Mouse (Mus musculus) B cell, adult 2 months (primary cell): ENCODE measurements around the gene Lrrc3c.
"Not testable (repeated sequence)": the region's sequence is repeated elsewhere in the genome, so short reads cannot be mapped to it uniquely, and the experiment has no call there.

Source experiments
- DNase-seq, 2 experiments: peaks; one replicate each; pipeline ENCODE4 v3.0.0; 2022

The Lrrc3c gene

DNA sequence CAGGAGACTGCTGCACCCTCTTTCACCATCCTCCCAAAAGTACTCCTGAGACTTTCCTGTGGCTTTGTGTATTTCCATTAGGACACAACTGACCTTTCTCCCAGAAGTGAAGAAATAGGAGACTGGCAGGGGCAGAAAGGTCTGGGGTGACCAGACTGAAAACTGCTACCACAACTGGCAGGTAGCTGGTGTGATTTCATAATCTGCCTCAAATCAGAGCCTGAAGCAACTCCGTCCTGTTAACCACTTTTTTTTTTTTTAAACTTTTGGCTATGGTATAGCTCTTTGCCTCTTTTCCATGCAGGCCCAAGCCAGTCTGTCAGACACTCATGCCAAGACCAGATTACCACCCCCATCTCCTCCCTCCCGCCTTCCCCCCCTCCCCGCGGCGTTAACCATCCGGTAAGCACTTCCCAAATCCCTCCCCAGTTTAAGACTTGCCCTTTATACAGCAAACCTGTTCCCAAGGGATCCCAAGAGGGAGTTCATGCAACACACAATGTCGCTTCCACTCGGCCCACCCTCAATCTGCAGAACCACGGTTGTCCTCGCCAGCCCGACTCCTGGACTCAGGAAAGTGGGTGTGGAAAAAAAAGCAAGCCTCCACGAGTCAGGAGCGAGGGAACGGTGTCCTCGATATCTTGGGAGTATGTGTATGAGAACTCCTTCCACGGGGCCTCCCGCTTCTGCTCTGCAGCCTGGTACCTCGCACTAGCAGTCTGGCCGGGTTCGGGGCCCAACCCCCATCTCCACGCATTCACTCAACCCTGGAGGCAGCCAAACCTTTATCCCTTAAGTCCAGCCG is 11.8 kb upstream of the Lrrc3c start:
- DNase-seq: no peak

DNA sequence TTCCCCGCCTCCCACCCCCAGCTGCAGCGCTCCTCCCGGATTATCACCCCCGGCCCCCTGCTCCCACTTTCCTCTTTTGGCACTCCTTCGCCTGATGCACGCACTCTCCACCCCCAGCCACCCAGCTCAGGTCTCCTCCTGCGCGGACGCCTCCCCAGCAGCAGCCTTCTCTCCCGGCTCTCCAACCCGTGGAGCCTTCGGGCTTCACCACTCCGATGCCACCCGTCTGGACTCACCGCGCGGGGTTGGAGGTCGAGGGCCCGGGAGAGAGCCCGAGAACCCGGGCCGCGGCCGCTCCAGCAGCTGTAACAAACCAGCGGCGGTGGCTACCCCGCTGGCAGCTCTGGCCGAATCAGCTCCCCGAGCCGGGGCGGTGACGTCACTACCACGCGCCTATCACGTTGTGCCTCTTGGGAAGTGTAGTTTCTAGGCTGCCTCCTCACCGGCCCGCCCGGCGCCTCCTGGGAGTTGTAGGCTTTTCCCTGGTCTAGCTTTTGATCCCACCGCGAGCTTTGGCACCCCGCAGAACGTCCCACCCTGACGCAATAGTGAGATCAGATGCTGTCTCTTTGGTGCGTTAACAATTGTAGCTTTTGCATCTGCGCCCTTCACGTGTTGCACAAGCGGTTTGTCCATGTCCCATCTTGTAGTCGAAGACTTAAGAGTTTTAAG is 11.1 kb upstream of the Lrrc3c start, which contains the start of gene Ormdl3:
Ormdl3 (minus strand) TSS at position 477 of the 672 bp plus-strand sequence.
- DNase-seq: peak; percentile 98

DNA sequence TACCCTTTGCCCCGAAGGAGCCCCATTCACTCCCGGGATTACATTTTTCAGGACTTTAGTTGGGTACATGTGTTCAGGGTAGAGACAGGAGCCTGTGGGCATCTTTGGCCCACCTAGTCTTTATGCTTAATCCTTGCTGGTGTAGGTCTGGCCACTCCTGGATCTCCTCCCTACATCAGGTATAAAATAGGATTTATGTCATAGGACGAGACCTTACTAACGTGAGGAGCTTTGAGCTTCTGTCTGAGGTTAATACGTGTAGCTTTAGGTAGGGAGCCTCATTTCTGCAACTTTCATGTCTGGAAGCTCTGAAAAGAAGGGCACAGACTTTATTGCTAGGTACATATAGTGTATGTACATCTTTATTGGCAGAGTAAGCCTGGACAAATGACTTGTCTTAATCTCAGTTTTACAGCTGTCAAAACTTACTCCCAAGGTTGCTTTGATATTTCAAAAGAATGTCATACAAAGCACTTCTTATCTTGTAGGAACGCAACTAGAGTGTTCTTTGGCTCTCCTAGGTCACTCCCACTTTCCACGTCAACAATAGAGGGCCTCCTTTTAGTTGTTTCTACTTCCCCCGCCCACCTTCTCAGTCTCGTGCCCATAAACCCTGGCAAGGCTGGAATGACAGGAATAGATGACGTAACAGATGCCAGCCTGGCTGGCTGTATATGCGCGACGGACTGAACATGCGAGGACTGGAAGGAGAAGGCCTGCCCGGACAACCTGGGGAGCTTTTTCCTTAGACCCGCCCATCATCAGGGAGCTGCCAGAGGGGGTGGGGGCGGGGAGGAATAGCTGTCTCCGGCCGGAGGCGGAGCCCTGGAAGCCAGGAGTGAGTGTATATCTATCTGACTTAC is 10.2 kb upstream of the Lrrc3c start:
- peak; percentile 43 to 56 for DNase-seq

DNA sequence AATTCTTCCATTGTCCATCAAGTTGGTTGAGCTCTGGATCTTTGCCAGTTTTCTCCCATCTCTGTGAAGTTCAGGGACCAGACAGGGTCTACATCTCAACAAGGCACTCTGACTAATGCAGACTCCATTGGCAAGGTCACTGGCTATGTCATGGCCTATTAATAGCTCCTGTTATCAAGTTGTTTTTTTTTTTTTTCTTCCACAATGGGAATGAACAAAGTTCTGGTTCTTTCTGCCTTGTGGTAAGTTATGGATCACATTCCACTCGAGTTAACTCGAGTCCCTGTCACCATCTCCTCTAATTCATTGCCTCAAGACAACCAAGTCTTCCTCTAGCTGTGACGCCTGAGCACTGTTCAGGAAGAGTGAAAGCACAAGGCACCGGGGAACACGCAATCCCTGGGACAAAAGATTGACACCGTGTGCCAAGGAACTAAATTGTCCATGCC is 9.2 kb upstream of the Lrrc3c start:
- DNase-seq: no peak

DNA sequence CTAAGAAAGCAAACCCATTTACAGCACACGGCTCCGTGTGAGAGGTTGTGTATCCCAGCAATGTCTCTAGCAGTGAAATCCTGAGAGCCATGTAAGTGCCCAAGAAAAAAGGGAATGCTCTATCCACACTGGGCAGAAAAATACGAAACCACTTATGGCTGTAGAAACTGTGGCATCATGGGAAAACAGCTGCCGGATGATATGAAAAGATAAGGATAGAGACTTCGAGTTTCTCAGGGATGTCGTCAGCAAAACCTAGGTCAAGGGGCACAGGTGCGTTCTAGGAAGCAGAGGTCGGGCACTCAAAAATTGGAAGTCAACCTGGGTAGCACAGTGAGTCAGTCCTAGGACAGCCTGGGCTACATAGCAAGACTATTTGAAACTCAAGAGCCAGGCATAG is 8.8 kb upstream of the Lrrc3c start:
- DNase-seq: no peak

DNA sequence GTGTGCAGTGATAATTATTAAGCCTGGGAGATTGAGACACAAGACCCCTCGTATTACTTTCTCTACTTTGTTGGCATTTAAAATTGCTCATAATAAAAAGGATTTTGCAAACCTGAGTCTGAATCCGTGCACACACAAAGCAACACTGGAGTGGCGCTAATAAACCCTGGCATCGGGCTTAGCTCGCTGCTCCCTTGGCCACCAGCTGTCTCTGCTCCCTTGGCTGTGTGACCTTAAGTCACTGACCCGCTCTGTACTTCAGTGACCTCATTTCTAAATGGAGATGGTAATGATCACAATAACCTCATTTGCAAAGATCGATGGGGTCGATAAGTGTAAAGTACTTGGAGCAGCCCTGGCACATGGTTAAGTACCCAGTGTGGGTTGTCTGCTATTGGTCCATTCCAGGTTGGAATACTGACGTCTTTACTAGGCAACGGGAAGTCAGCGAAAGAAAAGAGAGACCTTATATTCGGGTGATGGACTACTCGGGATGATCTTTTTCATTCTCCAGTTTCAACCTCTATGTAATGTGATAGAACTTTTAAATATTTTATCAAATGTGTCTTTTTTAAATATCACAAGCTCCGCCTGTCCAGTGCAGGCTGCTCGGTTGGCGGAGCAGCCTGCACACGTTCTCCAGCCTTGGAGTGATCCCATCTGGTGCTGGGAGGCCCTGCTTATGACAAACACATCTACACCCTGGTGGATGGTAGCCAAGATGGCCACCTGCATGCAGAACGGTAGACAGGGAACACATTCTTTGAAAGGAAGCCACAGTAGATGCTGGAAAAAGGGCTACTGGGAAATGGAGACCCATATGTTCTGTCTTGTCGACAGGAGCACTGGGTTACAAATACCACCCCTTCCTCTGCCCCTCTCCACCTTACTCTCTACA is 7.3 kb upstream of the Lrrc3c start:
- DNase-seq: no peak

DNA sequence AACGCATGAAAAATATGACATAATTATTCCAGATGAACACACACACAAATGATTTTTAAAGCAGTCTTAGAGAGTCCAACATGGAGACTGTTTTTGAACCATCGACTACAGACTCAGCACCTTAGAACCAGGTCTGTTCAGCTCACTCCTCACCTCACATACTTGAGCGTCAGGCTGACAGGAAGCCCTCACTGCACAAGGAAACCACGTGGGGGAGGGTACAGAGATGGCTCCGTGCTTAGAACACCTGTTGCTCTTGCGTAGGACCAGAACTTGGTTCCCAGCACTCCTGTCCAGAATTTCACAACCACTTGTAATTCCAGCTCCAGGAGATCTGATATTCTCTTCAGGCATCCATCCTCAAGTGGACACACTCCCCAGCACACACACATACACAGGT is 3.1 kb upstream of the Lrrc3c start:
- DNase-seq: no peak

DNA sequence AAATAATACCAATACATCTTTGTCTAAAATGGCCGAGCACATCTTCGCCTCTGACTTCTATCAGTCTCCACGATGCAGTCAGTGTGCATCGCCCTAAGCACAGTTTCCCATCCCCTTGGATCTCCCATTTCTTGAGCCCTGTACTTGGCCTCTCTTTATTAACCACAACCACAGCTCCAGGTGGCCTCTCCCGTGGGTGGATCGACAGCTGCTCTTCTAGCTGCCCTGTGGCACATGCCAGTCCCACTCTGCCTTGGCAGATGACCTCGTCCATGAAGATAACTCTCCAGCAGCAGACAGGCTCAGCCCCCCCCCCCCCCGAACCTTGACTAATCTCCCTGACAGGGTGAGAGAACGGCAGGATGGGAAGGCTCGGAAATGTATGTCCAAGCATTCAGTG is 2.6 kb upstream of the Lrrc3c start:
- no peak for DNase-seq

DNA sequence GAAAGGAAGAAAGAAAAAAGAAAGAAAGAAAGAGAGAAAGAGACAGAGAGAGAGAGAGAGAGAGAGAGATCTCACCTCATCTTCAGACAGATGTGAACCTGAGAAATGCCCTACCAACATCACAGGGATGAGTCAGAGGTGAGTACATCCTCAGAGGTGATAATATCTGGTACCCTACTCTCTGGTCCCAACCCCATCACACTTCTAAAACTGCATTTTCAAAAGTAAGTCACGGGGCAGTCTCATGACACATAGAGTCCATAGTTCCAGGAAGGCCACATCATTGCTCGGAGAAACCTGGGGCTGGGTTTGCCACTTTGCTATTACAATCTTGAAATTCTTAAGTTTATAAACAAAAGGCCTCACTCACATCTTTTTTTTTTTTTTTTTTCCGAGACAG is 2.1 kb upstream of the Lrrc3c start:
- DNase-seq: no peak

DNA sequence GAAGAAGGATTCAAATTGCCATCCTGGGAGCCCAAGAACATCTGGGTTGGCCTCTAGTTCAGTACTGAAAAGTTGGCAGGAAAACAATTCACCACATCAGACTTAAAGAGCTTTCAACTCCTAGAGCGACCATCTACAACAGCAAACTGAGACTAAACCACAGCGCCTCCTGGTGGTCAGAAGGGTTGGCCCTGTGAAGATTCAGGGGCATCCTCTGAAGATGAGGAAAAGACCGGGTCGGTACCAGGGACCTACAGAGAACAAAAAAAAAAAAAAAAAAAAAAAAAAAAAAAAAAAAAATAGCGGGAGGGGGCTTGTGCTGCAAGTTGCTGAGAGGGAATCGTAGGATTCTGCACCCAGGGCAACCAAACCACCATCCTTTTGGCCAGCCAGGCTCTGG is 728 bp upstream of the Lrrc3c start:
- DNase-seq: peak; percentile 86 to 88

DNA sequence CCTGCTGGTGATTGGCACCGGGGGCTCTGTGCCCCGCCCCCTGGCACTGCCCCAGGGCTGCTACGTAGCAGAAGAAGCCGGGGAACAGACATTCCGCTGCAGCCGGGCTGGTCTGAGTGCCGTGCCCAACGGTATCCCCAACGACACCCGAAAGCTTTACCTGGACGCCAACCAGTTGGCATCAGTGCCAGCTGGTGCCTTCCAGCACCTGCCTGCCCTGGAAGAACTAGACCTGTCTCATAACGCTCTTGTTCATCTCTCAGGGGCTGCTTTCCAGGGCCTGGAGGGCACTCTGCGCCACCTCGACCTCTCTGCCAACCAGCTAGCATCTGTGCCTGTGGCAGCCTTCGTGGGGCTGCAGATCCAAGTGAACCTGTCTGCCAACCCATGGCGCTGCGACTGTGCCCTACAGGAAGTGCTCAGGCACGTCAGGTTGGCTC is 780 bp downstream of the Lrrc3c start:
- DNase-seq: no peak

DNA sequence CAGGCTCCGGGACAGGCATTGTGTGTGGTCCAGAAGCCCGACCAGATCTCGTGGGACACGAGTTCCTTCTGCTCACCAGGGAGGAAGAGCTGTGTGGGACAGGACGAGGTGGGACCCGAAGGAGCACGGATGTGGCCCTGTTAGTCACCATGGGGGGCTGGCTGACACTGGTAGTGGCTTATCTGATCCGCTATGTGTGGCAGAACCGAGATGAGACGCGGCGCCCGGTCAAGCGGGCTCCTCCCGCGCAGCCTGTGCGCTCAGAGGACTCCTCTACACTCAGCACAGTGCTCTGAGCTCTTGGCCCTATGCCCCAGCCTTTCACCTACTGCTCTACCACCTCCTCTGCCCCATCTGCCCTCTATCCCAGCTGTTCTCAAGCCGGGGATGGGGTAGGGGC is 1.2 kb downstream of the Lrrc3c start:
- no peak for DNase-seq

DNA sequence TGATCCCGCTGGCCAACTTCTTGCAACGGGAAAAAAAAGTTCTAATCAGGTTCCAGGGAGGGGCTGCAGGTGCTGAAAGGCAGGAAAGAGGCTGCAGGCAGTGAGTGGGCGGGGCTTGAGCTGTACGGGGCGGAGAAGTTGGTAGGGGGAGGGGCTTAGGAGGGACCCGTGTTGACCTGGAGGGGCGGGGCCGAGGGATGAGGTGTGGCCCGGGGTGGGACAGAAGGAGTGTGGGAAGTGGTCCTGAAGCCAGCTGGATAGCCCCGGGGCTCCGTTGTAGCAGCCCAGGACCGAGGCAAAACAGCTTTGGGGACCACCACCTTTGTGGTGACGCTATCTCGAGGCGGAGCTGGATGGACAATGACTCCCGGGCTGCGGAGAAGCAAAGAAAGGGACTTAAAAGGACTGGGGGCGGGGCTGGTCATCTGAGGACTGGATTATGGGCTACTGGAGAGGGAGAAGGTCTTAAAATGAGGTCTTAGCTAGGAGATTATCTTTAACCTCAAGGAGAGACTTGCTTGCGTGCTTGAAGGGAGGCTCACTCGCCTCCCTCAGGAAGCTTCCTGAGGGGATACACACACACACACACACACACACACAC is 4.1 kb downstream of the Lrrc3c start:
- DNase-seq: peak; percentile 54 to 56

DNA sequence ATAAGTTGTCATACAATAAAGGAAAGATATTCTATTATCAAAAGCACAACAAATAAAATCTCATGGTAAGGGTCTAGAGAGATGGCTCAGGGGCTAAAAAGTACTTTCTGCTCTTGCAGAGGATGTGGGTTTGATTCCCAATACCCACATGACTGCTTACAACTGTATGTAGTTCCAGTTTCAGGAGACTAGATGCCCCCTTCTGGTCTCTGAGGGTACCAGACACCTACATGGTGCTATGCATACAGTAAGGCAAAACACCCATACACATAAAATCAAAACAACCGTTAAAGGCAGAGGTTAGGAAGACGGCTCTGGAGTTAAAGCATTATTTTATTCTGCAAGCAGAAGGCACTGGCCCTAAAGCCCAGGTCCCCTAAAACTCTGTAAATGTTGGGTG is 5.9 kb downstream of the Lrrc3c start:
- DNase-seq: no peak

DNA sequence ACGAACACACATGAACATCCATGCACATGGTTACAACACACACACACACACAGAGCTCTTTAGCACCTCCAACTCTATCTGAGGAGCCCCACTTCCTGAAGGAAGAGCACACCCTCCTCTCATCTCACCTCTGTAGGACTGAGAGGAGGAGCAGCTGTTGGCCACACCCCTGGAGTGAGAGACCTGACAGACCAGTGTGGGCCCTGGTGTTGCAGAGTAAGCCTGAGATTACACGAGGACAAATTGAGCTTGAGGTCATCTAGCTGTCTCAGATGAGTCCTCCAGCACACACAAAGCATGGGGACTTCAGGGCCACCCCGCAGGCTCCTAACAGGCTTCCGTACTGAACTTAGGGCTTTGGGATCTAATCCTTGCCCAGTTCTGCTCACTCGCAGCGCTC is 6.8 kb downstream of the Lrrc3c start:
- not testable (repeated sequence) for DNase-seq

DNA sequence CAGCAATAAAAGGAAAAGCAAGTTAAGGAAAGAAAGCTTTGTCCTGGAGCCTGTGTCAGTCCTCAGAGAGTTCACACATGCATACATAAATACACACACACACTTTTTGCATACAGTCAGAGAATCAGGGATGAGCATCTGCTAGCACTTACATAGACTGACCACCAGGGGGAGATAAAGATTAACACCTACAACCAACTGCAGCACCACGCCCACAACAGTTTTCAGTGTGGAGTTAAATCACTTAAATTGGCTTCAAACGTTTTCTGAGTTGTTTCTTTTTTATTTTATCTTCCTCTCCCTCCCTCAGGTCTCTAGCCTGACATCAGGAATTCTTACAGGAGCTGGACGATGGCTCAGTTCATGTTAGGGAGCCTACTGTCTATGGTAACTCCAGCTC is 8.7 kb downstream of the Lrrc3c start:
- peak; percentile 55 to 64 for DNase-seq

DNA sequence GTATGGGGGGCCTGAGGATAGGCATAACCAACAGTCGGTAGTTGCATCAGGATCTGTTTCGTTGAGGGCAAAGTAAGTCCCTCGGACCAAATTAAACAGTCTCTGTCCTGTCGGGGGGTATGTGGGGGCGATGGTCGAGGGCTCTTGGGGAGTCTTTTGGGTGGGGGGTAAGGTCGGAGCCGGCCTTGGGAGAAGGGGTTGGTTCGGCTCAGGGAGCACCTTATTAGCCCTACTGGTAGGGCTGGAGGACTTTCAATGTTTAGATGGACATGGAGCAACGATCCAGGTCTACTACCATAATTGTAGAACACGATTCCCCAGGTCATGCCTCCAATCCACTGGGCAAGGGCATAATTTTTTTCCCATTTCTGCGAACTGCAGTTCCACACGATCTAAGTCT is 22.7 kb downstream of the Lrrc3c start:
- no peak for DNase-seq

DNA sequence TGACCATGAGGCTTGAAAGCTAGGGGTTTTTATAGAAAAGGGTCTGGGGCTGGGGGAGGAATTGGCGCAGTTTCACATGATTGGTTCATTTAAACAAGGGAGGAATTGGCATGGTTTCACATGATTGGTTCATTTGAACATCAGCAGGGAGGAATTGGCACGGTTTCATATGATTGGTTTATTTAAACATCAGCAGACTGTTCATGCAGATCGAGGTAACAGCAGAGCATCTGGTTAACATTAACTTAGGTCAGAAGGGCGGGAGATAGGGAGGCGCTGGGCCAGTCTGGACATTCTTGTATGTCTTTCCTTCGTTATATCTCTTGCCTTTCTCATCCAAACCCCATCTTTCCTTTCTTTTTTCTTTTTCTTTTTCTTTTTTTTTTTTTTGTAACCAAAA is 25.9 kb downstream of the Lrrc3c start:
- not testable (repeated sequence) for DNase-seq

DNA sequence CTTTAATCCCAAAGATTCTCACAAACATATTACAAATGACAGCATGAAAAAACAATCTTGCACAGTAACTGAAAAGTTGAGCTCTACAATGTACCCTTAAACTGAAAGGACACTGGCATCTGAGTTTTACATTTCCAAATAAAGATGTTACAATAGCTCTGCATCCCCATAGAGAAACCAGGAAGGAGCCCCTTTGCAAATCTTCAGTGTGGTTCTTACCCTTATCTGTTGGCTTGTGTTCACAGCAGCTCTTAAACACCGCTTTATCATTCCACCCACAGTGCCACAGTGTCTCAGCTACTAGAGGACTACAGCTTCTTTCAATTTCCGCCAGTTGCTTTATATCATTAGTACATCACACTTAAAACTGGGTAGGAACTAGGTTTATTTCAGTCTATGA is 26.3 kb downstream of the Lrrc3c start:
- DNase-seq: not testable (repeated sequence)

DNA sequence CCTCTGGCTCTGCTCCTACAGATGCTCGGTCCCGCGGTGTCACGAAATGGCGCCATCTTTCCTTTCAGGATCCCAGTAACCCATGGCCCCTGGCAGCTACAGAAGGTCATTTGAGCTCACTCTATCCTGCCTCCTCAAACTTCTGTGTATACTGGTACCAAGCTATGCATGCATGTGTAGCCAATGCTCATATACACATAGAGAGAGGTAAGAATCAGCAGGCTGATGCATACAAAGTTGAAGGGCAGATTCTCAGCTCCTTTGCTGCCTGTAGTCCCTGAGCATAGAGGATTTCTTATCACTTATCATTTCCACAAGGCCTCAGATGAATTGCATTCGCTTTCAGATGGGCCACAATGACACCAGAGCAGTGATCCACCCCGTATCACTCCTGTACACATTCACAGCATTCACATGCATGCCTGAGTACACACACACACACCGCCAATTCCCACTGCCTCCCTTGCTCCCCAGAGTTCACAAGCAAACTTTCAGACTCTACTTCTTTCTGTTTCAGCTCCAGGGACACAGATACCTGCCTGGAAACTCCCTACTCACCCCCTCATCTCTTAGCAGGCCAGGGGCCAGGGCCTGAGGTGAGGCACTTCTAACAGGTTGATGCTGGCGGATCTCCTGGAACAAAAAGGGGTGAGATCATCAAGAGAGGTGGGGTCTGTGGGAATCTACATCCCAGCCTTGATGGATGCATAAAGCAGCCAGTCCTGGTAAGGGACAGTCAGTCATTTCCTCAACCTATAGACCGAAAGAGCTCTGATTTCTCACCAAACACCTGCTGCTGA is 27.7 kb downstream of the Lrrc3c start, which contains the start of the genes Gm12355 and Gsdma3:
Gm12355 (minus strand) TSS at position 51 of the 800 bp plus-strand sequence.
Gsdma3 (plus strand) TSS at position 750 of the 800 bp plus-strand sequence.
- no peak for DNase-seq

DNA sequence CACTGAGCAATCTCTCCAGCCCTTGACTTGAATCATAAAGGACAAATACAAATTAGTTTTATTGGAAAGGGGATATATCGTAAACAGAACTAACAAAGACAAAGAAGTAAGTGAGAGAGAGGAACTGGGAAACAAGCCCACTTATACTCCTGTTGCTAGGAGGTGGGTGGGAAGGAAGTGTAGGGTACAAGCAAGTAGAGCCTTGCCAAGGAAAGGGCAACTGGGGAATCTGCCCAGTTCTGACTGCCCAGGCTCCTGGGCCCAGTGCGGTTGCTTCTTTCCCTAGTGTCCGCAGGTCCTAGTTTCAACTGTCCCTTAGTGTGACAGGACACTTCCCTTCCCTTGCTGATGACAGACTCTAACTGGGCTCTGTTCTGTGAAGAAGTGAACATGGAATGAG is 30.6 kb downstream of the Lrrc3c start:
- DNase-seq: no peak
